Mouse (Mus musculus) embryonic facial prominence, embryonic 10.5 days (tissue): ENCODE data around the gene Tapbp. TPM values are rescaled to one million over a fixed set of nuclear protein-coding genes. Genes with fewer than 3 reads are reported as not detected.
"Not testable (repeated sequence)": the region's sequence is repeated elsewhere in the genome, so short reads cannot be mapped to it uniquely, and the experiment has no call there.

Experiments
- DNase-seq: peaks from one replicate; pipeline ENCODE4 v3.0.0-alpha.2; 2017; ENCODE audit warnings: low spot score
- H3K27ac ChIP-seq: fragments of 300-500 bp; sonication (generic); replicated peaks from 2 replicates; pipeline ENCODE4 v1.5.1; 2016; ENCODE audit warnings: mild to moderate bottlenecking
- H3K27me3 ChIP-seq: fragments of 300-500 bp; sonication (generic); replicated peaks from 2 replicates; pipeline ENCODE4 v1.6.1; 2016; ENCODE audit warnings: low read depth, mild to moderate bottlenecking; ENCODE audit not compliant: poor library complexity, severe bottlenecking
- H3K36me3 ChIP-seq: fragments of 300-500 bp; sonication (generic); replicated peaks from 2 replicates; pipeline ENCODE4 v1.6.1; 2016; ENCODE audit warnings: mild to moderate bottlenecking, moderate library complexity
- H3K4me1 ChIP-seq: fragments of 300-500 bp; sonication (generic); 2 replicates; pipeline ENCODE4 v1.6.1; 2016
- H3K4me3 ChIP-seq: fragments of 300-500 bp; sonication (generic); 2 replicates; pipeline ENCODE4 v1.5.1; 2016; ENCODE audit warnings: mild to moderate bottlenecking, moderate library complexity
- H3K9me3 ChIP-seq: fragments of 300-500 bp; sonication (generic); 2 replicates; pipeline ENCODE4 v1.6.1; 2016; ENCODE audit warnings: mild to moderate bottlenecking
- WGBS: fragments of 180-500 bp; shearing (Covaris S2); methylation state at CpG from one replicate; pipeline ENCODE4 v1.1.7; 2016; 5-methylcytosine and 5-hydroxymethylcytosine counted together
- polyA plus RNA-seq: library from polyadenylated mRNA; unstranded; fragments of >200 nt; fragmentation: Nextera tagmentation; extraction: Ambion mirVana; gene quantifications from 2 replicates; pipeline ENCODE4 v1.2.1, GENCODE M21; 2016

Gene Tapbp
- 9.9 and 11.8 TPM in 2 replicates for polyA plus RNA-seq

- peak within 1 kb of the TSS; percentile 94 for H3K27ac ChIP-seq
- no peaks in the 10 kb centered on the region for H3K9me3 ChIP-seq
- DNase-seq: peak; percentile 98
- H3K36me3 ChIP-seq: peaks cover 64% of the 10 kb centered on the region
- H3K4me3 ChIP-seq: peak within 1 kb of the TSS; percentile 73
- H3K4me1 ChIP-seq: peaks cover 76% of the 10 kb centered on the region
- WGBS: under 1% methylated on average over 34 of the region's 34 CpGs
- H3K27me3 ChIP-seq: peaks cover 10% of the 10 kb centered on the region; the same call in 1 of the 2 replicates
Measured at GRCm38 (mm10) chr17:33915671-33916250, at the start of gene Tapbp, which contains the start of gene Zbtb22. Tapbp (plus strand) TSS chr17:33915899. Zbtb22 (plus strand) TSS chr17:33915904.

GRCm38 (mm10) chr17:33873537-33873936 is 42.2 kb upstream of the Tapbp start, which contains the start of gene Gm7029:
Gm7029 (plus strand) TSS chr17:33873837.
- H3K4me3 ChIP-seq, H3K27ac ChIP-seq, H3K27me3 ChIP-seq, H3K4me1 ChIP-seq, H3K9me3 ChIP-seq, DNase-seq: not testable (repeated sequence)
- WGBS: 76% methylated on average over 7 of the region's 12 CpGs
- peaks cover 41% of the 10 kb centered on the region for H3K36me3 ChIP-seq

- Histone ChIP-seq H3K36me3 (peaks cover 50% of the 10 kb centered on the region), H3K27me3 (no peaks in the 10 kb centered on the region), H3K9me3 (no peaks in the 10 kb centered on the region), H3K4me1 (no peaks in the 10 kb centered on the region), H3K4me3 (no peak overlapping the region), H3K27ac (no peak overlapping the region)
- WGBS: 88% methylated on average over 11 of the region's 11 CpGs
- no peak for DNase-seq
Measured at GRCm38 (mm10) chr17:33874411-33874810, 41.3 kb upstream of the Tapbp start.

- not testable (repeated sequence) for H3K27ac ChIP-seq, H3K9me3 ChIP-seq, H3K4me3 ChIP-seq, H3K27me3 ChIP-seq, H3K4me1 ChIP-seq
- peaks cover 63% of the 10 kb centered on the region for H3K36me3 ChIP-seq
- peak; percentile 37 for DNase-seq
- 78% methylated on average over 5 of the region's 5 CpGs for WGBS
Measured at GRCm38 (mm10) chr17:33875797-33876196, 39.9 kb upstream of the Tapbp start.

- not testable (repeated sequence) for H3K9me3 ChIP-seq, H3K27ac ChIP-seq, DNase-seq, H3K4me3 ChIP-seq, H3K27me3 ChIP-seq
- WGBS: 90% methylated on average over 11 of the region's 11 CpGs
- Histone ChIP-seq H3K4me1 (peaks cover 18% of the 10 kb centered on the region), H3K36me3 (peaks cover 76% of the 10 kb centered on the region)
Measured at GRCm38 (mm10) chr17:33884320-33884719, 31.4 kb upstream of the Tapbp start.

GRCm38 (mm10) chr17:33887802-33888201 is 27.9 kb upstream of the Tapbp start:
- DNase-seq, H3K27me3 ChIP-seq, H3K9me3 ChIP-seq, H3K27ac ChIP-seq: not testable (repeated sequence)
- Histone ChIP-seq H3K4me3 (peak overlapping the region; percentile 68; the same call in 1 of the 2 replicates), H3K4me1 (peaks cover 19% of the 10 kb centered on the region), H3K36me3 (peaks cover 43% of the 10 kb centered on the region)
- WGBS: 82% methylated on average over 2 of the region's 2 CpGs

- H3K27ac ChIP-seq, H3K9me3 ChIP-seq, H3K27me3 ChIP-seq: not testable (repeated sequence)
- Histone ChIP-seq H3K36me3 (peaks cover 38% of the 10 kb centered on the region), H3K4me3 (peak overlapping the region; percentile 68), H3K4me1 (peaks cover 19% of the 10 kb centered on the region)
- DNase-seq: peak; percentile 44
Measured at GRCm38 (mm10) chr17:33888230-33888629, 27.5 kb upstream of the Tapbp start.

- not testable (repeated sequence) for H3K27me3 ChIP-seq, H3K9me3 ChIP-seq, DNase-seq
- Histone ChIP-seq H3K36me3 (peaks cover 21% of the 10 kb centered on the region), H3K4me1 (peaks cover 19% of the 10 kb centered on the region), H3K4me3 (peak overlapping the region; percentile 68), H3K27ac (peak overlapping the region; percentile 90)
- WGBS: under 1% methylated on average over 44 of the region's 44 CpGs
Measured at GRCm38 (mm10) chr17:33889941-33890532, 25.7 kb upstream of the Tapbp start.

- Histone ChIP-seq H3K36me3 (peaks cover 15% of the 10 kb centered on the region), H3K4me1 (peaks cover 19% of the 10 kb centered on the region), H3K27ac (peak within 1 kb of the TSS; percentile 90), H3K27me3 (0 out of 2 replicates have a peak, but pooled peaks cover 4% of the 10 kb centered on the region), H3K9me3 (no peaks in the 10 kb centered on the region), H3K4me3 (peak within 1 kb of the TSS; percentile 68)
- peak; percentile 100 for DNase-seq
- under 1% methylated on average over 49 of the region's 49 CpGs for WGBS
Measured at GRCm38 (mm10) chr17:33890533-33891059, 25.1 kb upstream of the Tapbp start, which contains the start of gene Kifc1. Kifc1 (minus strand) TSS chr17:33890661.

GRCm38 (mm10) chr17:33891357-33891756 is 24.3 kb upstream of the Tapbp start:
- H3K27me3 ChIP-seq: 0 out of 2 replicates have a peak, but pooled peaks cover 4% of the 10 kb centered on the region
- peaks cover 8% of the 10 kb centered on the region for H3K36me3 ChIP-seq
- WGBS: 70% methylated on average over 2 of the region's 2 CpGs
- DNase-seq: no peak
- no peak overlapping the region for H3K27ac ChIP-seq
- peaks cover 19% of the 10 kb centered on the region for H3K4me1 ChIP-seq
- H3K9me3 ChIP-seq: no peaks in the 10 kb centered on the region
- H3K4me3 ChIP-seq: no peak overlapping the region

GRCm38 (mm10) chr17:33891892-33892291 is 23.8 kb upstream of the Tapbp start:
- 69% methylated on average over 6 of the region's 6 CpGs for WGBS
- not testable (repeated sequence) for H3K4me3 ChIP-seq, H3K36me3 ChIP-seq, H3K9me3 ChIP-seq, DNase-seq, H3K27me3 ChIP-seq, H3K27ac ChIP-seq
- H3K4me1 ChIP-seq: peaks cover 19% of the 10 kb centered on the region

GRCm38 (mm10) chr17:33892429-33892828 is 23.3 kb upstream of the Tapbp start:
- no peak for DNase-seq
- H3K27me3 ChIP-seq: 0 out of 2 replicates have a peak, but pooled peaks cover 4% of the 10 kb centered on the region
- WGBS: 19% methylated on average over 7 of the region's 7 CpGs
- H3K4me1 ChIP-seq: peaks cover 19% of the 10 kb centered on the region
- peak overlapping the region; percentile 1; the same call in 1 of the 2 replicates for H3K4me3 ChIP-seq
- H3K9me3 ChIP-seq: no peaks in the 10 kb centered on the region
- H3K27ac ChIP-seq: no peak overlapping the region
- H3K36me3 ChIP-seq: no peaks in the 10 kb centered on the region

GRCm38 (mm10) chr17:33893011-33893410 is 22.7 kb upstream of the Tapbp start:
- DNase-seq, H3K27me3 ChIP-seq, H3K36me3 ChIP-seq, H3K9me3 ChIP-seq, H3K27ac ChIP-seq, H3K4me3 ChIP-seq: not testable (repeated sequence)
- 80% methylated on average over 4 of the region's 4 CpGs for WGBS
- H3K4me1 ChIP-seq: peaks cover 14% of the 10 kb centered on the region
